Mouse (Mus musculus): ENCODE measurements at regions not wholly inside any gene's neighbourhood (a gene's known extent, or its start where the extent isn't known, plus 50 kb on each side); places are given as distances from the start of the nearest gene placed in this dataset.

GRCm38 (mm10) chr11:117044731-117045130 is 70.2 kb upstream of the Sec14l1 start:
- TF ChIP-seq CTCF (IDR thresholded peaks at IDR 0.05; ENCODE audit: extremely low read depth, insufficient read depth, low read length) = no peak
- TF ChIP-seq POLR2A (IDR thresholded peaks at IDR 0.05; ENCODE audit: extremely low read depth, insufficient read depth, low read length) = no peak

Measured in cortical plate, adult 2 months (tissue).